Mouse (Mus musculus) telencephalon, adult 2 months (tissue): ENCODE measurements around the gene 5730522E02Rik.
A peak's percentile ranks its signal among the peaks of the same experiment; 100 is the strongest.

Experiments used
- DNase-seq: peaks from one replicate; pipeline ENCODE4 v3.0.0-alpha.2; 2011; ENCODE audit warnings: low read depth, low spot score

Gene 5730522E02Rik

DNA sequence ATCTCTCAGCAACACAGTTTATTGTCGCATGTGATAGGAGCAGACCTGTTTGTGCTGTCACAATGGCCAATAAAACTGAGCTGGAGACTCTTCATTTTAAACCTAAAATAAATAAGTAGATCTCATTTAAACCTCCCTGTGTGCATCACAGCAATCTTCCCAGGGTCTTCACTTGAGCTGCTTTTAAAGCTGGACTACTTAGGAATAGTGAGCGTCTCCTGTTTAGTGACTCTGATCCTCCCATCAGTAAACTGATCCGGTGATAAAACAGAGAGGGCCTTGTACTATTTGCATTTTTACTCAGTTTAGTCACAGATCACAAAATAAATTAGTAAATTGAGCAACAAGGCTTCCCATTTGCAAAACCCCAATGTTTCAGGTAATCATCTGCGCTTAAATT lies 206.5 kb downstream of the 5730522E02Rik start:
- no peak for DNase-seq

DNA sequence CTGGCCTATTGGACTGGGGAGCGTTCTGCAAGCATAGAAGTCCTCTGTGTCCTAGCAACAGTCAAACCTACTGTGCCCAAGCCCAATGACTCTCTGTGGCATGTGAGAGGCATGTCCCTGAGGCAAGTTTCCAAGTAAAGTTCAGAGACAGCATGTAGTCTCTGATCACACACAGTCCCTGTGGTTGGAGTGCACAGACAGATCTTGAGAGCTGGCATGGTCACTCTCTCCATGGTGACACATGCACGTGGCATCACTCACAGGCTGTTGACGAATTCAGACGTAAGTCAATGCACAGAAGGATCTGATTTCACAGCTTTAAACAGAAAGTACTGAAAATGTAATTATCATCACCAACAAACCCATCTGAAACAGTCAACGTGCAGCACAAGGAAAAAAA lies 210.8 kb downstream of the 5730522E02Rik start:
- DNase-seq, result no peak

DNA sequence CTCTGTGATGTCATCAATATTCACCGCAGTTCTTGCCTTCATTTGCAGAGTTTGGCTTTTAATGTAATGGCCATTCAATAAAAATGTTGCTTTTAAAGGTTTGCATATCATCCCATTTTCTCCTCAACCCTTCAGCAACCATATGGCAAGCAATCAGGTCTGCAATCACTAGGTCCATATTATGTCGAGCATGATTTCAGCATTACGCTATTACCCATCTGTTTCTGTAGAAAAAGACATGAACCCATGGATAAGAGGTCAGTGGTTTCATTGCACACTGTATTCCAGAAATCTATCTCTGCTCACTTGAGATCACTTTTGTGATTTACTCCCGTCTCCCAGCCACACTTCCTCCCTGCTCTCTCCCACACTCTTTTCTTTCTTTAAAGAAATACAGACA lies 213.1 kb downstream of the 5730522E02Rik start:
- no peak for DNase-seq

DNA sequence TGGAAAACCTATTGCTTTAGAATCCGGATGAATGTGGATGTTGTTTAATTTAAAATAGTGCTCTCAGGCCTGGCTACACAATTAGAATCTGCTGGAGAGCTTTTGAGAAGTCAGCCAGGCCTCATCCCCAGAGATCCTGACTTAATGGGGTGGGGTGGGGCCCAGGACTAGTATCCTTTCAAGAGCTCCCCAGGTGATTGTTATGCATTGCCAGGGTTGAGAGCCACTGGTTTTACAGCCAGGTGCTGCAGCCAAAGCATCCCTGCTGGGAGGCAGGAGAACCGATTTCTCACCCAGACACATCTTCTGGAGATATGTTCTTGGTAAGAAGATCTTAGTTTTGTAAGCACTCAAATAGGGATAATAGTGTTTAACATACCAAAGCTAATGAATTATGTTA lies 216.4 kb downstream of the 5730522E02Rik start:
- no peak for DNase-seq

DNA sequence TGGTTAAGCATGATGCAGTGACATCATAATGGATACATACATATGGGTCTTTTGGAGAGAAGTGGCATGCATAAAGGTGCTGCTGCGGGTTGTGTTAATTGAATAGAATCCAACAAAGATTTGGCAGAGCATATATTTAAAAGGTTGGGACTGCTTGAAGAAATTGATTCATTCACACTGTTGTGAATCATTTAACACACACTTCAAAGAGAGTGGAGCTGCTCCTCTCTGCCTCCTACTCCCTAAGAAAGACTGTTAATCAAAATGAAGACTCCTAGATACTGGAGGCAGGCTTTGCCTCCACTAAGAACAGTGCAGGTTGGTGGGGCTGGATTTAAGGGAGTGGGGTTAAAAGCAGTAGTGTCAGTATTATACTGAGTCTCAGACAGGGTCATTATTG lies 218.3 kb downstream of the 5730522E02Rik start:
- DNase-seq, result no peak

DNA sequence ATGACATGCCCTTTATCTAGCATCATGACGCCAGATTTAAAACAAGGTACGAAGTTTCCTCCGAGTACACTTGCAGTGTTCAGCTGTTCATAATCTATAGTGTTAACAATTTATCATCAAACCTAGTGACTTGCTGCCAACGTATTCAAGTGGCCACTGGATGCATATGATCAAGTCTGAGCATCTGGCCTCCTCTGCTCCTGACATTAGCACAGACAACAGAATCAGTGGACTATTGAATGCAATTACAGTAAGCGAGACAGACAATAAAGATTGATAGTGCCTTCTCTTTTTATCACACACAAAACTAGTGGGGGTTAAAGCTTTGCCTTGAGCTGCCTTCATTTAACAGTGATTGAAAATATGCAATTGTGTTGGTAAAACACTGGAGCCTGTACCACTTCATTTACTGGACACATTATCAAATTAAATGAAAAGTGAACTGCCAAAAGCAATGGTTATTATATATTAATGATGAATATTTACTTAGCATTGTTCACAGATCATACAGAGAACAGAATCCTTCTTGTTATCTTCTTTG lies 231.8 kb downstream of the 5730522E02Rik start:
- no peak for DNase-seq

DNA sequence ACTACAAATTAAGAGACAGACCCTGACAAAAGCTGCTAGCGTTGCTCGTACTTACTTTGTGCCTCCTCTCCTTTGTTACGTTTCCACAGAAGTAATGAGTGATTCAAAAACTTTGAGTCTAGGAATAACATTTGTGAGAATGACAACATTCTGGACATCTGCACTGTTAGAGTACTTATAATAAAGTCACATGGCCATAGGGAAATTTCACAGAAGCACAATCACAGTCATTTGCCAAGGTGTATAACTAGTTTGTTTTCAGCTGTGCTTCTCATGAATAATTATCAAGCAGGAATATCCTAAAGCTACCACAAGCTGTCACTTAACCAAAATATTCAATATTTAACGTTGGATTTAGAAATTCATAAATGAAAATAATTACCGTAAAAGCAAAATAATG lies 269.1 kb downstream of the 5730522E02Rik start:
- DNase-seq, result no peak

DNA sequence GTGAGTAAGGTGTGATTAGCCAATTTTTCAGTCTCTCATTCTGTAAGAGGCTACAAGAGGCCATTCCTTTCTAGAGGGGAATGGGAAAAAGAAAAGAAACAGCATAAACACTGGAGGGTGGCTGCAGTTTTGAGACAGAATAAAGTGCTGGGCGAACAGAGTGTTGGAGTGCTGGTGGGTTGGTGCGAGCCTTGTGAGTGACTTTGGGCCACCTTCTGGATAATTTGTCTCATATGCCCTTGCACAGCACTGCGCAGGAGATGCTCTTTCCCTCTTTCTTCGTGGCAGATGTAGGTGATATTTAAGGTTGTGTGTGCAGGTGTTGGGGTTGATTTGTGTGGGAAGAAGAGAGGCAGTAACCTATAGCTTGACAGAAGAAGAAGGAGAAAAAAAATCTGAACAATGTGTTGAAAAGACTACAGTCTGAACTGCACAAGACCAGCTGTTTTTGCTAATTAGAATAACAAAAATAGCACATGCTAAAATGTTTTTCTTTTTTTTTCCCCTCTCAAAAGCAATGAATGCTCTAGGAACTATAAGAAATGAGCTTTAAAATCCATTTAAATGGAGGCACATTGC lies 269.8 kb downstream of the 5730522E02Rik start:
- peak; percentile 34 for DNase-seq

DNA sequence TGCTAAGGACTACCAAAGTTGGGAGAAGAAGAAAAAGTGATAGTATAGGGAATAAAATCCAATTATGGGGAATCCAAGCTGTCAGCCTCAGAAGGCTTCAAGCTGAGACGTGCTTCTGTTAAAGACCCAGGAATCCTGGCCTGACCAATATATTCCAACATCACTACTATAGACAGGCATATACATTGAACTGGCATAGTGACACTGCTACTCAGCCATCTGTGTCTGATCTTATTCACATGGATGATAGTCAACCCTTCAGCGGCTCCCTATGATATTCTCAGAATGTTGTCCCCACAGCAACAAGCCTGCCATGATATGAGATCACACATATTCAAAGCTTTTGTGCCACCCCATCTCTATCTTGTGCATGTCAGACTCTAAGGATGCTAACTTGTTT lies 284.3 kb downstream of the 5730522E02Rik start:
- DNase-seq, result no peak

DNA sequence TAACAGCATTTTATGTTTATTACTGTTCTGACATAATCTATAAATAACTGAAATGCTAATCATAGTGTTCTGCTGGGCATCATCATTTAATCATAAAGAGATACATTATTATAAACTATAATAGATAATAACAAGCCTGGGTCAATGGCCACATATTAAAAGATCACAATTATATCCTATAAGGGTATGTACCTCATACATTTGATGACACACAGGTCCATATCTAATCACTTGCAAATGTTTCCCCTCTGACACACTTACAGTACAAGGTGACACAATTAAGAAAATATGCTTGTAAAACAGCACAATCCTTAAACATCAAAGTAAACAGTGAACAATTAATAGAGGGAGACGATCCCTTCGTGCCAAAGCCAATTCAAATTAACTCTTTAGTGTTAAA lies 308.2 kb downstream of the 5730522E02Rik start:
- DNase-seq, result no peak

DNA sequence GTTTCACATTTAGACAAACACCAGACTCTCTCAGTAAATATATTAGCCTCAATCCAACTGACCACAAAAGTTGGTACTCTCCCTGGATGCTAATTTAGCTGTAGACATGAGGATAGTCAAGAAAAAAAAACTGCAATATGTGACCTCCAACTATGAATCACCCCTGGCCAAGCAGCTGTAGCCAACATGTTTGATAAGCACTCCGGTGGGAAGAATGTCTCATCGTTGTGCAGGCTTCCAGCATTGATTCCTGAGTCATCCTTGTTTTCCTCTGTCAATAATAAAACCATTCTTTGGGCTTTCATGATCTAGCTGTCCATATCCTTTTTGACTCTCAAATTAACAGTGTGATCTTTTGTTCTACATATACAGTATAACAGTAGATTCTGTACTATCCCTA lies 308.9 kb downstream of the 5730522E02Rik start:
- no peak for DNase-seq

DNA sequence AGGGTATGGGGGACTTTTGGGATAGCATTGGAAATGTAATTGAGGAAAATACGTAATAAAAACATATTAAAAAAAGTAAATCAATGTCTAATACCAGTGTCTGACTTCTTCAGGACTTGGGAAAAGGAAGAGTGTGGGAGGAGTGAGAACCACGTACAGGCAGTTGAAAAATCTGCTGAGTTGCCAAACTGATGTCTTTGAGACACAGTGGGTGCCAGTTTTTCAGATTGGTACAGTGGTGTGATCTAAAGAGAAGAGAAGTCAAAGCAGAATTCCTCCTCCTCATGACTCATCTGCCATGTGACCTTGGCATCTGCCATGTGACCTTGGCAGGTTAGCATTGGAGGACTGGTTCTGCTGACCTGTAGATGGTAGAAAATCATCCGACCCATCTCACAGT lies 316.7 kb downstream of the 5730522E02Rik start:
- no peak for DNase-seq

DNA sequence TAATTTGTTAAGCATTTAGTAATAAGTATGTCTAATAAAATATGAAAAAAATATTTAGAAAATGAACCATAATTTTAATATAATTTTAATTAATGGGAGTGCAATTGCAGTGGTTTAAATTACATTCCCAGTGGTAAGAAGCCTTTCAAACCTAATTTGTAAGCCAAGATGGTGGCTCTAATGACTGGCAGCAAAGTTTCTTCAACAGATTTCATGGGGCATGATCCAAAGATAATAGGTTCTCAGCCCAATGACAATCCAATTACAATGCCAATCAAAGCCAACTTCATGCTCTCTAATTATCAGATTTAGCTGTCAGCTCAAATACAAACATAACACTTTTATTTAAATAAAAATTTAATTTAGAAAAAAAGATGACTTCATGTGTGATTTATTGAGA lies 337.6 kb downstream of the 5730522E02Rik start:
- DNase-seq, result no peak

DNA sequence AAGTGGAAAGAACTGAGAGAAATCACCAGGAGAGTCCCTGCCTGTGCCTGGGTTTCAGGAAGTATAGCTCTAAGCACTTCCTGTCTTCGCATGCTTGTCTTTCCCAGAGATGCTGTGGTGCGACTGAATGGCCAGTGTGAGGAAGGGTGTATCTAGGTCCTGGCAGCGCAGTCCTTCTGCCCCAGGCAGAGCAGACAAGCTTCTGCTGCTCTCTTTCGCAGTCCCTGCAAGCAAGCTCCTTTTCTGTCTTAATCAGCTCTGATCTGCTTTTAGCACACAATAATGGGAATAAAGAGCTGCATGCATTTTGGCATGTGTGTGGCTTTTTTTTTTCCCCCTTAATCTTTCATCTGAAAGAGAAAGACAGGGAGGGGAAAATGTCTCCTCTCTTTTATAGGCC lies 338.2 kb downstream of the 5730522E02Rik start:
- no peak for DNase-seq

DNA sequence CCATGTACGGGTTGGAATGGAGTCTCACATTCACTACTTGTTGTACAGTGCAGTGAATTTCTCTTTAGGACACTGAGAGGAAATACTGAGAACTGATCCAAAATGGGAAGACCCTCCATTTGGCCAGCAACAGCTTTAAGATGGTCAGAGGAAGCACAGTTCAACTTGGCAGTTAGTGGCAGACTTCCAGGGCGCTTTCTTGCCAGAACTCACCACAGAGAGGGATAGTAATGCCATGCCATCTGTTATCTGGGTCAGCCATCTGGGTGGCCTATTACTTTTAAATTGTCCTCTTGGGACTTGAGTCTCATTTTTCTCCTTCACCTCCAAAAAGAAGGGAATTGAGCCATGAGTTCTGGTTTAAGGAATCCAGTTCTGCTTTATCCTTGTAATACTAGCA lies 344.3 kb downstream of the 5730522E02Rik start:
- DNase-seq, result no peak

DNA sequence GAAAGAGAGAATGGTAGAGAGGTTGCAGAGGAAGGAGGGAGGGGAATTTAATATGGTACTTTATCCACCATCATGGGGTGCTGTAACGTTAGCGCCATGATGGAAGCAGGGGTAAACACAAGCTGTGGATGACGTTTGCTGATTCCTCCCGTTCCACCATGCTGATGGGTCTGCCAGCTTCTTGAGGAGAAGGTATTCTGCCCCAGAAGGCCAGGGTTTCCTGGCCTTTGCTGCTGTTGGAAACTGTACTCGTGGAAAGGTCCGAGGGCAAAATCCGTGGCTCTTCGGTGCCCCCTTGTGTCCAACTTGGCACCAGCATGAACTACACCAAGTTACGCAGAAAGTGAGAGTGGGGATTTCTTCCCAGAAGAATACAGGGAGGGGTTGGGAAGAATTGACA lies 347.9 kb downstream of the 5730522E02Rik start:
- DNase-seq, result no peak

DNA sequence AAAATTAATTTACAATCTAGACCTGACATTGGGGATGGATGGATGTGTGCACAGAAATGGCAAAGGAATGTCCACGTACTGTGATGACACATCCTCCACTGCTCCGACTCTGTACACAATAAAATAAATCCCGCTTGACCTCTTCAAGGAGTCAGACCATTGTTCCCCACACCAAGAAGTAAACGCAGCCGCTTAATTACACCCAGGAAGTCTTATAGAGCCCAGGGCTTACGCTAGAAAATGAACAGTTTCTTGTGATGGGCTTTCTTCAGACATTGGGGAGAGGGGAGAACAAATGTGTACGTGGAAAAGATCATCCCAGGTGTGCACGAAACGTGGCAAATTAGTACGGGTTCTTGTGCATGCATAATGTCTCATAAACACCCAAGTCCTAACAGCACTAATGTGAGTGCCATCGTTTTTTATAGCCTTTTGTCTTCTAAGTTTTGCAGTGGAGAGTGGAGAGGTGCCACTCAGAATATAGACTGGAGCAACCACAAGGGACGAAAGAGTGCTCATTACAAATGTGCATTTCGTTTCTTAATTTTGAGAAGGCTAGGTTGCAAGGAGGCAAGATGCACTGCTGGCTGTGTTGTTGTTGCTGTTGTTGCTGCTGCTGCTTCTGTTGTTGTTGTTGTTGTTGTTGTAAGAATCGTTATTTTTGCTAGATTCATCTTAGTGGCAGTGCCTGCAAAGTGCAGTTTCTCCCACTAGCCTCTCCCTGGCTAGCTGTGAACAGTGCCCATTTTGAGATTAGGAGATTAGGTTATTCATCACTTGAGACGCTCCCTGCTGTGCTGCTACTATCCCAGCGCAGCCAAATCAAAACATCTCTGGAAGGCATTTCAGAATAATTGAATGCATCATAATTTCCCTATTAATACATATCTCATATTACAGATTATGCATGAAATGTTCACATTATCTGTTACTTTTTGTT lies 353.7 kb downstream of the 5730522E02Rik start:
- DNase-seq, result no peak

DNA sequence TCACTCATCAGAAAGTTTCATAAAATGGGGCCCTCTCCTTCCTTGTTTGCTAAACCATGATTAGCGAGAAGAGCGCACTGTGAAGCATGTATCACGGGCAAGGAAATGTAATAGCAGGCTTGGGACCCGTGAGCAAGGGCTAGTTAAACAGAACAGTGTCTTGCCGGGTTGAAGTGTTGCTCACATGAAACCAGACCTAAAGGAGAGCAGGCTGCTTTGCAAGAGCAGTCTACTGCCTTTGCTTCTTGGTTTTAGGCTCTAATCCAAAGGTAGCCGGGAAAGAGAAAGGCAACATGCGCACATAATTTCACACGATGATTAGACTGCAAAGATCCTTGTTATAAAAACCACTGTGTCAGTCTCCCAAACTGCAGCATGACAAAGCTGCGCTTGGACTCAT lies 354.8 kb downstream of the 5730522E02Rik start:
- no peak for DNase-seq

DNA sequence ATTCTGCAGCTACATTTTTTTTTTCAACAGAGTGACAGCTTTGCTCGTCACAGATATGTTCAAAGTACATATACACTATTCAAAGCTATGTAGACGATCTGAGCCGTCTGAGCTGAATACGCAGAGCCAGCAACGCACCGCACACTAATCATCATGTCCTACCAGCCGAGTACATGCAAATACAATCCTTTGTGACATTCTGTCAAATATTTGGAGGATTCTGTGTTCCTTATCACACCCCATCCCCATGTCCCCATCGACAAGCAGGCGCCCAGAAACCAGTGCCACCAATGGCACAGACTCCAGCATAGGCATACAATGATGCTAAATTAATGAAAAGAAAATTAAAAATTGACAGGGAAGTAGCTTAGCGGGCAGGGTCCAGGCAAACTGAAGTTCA lies 356.3 kb downstream of the 5730522E02Rik start:
- DNase-seq, result no peak

DNA sequence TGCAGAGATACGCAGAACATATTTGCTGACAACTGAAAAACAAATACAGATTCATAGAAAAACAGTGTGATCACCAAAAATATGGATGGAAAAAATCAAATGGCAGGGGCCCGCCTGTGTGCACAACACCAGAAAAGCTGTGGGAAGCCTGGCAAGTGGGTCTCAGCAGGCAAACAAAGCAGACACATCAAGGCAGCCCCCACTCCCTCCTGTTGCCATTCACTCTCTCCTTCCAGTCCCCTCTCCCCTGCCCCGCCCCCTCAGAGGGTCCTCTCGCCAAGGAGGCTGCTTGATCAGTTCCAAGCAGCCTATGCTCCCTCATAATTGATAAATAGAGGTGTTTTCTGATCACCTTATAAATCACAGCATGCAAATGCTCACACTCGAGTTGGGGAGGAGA lies 357.5 kb downstream of the 5730522E02Rik start:
- DNase-seq, result no peak

DNA sequence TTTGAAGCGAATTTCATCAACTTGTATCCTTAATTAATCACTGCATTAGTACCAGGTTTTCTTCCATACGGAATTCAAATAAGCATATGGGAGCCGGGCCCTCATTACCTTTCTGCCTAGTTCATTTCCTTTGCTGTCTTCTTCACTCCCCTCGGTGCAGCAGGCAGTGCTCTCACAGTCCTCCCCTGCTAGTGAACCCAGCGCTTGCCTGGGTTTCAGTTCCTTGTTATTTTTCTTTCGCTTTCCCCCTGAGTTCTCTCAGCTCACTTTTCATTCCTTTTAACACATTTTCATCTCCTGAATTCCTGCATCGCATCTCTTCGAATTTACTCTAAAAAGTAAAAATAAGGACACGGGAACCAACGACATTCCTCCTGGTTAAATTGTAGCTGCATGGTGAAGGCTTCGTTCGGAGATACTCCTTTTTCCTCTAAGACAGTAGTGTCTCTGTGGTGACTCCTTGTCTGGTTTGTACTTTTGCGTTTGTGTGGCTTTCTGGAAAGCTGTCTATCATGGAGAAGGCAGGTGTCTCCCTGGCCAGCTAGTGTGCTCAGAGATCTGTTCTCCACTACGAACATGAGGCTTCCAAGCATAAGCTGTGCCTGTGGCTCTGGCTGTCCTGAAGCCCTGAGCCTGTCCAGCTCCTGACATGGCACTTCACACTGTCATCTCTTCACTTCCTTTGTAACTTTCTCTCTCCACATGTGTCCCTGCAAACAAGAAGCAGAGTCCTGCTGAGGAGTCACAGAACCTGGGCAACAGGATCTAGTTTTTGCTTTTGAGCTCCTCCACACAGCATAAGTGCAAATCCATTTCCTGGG lies 361.5 kb downstream of the 5730522E02Rik start:
- no peak for DNase-seq

DNA sequence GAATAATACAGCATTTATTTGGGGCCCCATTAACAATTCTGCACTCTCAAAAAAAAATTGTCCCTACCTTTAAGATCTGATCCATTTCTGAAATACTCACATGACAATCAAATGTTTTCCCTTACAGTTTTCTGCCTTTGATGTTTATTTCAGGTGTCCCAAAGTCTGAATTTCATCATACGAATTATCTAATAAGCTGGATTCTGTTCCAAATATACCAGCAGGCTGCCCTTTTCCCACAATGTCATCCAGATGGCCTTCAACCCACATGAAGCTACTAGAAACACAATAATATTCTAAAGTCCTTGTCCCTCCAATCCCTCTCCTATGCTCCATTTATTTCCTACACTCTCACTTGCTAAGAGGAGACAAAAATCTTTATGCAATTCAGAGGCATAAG lies 372.1 kb downstream of the 5730522E02Rik start:
- no peak for DNase-seq
